Mouse (Mus musculus) mature B cell (primary cell): Measurements from ENCODE around the gene Bcor.

Source experiments
- in situ Hi-C: fragments of 300-500 bp; cut with MboI; formaldehyde crosslinking; loops from 2 replicates; pipeline ENCODE4 v1.14.3; 2019

Bcor gene

DNA sequence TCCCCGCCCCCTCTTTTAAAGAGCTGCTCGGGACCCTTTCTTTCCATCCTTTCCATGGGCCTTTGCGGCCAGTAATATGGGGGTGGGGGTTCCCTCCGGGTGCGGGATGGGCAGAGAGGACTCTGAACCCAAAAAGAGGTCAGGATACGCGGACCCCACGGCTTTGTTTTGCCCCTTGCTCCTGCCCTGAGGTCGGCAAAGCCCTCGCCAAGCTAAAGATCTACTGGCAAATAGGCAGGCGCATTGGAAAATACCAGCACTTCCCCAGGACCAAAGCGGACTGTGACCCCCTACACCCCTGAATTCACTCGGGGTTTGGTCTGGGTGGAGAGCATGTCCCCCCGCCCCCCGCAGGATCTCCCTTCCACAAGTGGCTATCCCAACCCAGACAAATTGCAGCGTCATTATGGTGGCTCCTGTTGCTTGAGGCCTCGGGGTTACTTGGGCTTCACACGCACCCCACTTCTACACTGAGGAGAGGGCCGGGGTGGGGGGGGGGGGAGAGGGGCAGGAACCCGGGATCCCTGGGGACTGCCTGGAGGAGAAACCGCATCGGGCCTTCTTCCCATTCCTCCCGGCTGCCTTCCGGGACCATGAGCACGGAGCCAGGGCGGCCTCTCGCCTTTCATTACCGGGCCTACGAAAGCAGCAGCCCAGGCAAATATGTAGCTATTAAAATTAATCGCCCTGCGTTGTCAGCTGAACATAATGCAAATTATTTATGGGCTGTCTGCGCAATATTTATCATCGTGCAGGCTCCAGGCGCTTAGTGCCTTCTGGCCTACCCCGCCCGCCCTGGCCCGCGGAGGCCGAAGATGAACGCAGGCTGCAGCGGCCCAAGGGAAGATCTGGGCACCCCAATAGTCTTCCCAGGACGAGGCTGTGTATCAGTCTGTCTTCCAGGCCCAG is 7.9 kb downstream of the Bcor start:
- in situ Hi-C loops: loop anchor here (10.0 kb wide), 1 partner anchor 147 kb away; no protein-coding TSS in a partner anchor

GRCm38 (mm10) chrX:12151269-12151995 is 8.7 kb downstream of the Bcor start:
- in situ Hi-C loops: loop anchor here (10.0 kb wide), 1 partner anchor 147 kb away; no protein-coding TSS in a partner anchor

- in situ Hi-C loops: loop anchor here (10.0 kb wide), 1 partner anchor 146 kb away; no protein-coding TSS in a partner anchor
These were observed 9.7 kb downstream of the Bcor start for GRCm38 (mm10) chrX:12150425-12150824.

- in situ Hi-C loops: no loop called here
These were observed 13.9 kb downstream of the Bcor start for GRCm38 (mm10) chrX:12146263-12146662.

DNA sequence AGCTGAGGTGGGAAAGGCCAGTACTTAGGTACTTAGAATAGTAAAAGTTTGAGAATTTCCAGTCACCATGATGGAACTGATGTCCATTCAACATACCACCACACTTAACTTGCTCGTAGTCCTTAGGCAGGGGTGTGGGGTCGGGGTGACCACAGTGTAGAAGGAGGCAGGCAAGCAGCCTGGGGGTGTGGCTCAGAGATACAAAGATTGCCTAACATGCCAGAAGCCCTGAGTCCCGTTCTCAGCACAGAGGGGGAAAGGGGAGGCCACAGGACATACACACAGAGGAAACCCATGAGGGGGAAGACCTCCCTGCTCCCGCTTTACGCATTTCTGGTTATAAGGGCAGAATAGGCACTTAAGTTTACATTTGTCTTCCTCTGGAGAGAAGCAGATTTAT is 17.3 kb downstream of the Bcor start:
- in situ Hi-C loops: no loop called here

DNA sequence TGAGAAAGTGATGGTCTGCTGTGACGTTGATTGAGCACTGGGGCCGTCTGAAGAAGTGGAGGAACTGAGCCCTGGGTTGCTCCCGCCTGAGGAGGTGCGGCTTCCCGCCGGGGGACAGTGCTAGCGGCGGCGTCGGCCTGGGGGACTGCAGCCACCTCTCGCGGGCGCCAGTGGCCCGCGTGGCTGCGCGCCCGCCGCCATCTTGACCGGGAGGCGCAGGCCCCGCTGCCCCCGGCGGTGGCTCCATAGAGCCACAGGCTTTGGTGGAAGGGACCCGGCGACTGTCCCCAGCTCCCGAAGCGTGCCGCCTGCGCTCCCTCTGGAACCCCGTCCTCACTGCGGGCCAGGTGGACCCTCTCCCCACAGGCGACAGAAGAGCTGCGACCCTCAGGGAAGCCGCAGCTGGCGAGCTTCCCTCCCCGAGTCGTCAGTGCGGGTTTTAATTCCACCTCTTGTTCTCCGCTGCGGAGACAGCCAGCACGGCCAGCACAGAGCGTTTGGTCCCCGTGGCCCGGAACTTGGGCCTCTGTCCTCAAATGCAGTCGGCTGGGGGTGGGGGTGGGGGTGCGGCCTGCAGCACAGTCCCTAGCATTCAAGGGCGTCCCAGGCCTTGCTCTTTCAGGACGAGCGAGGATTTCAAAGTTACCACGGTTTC is 19.9 kb downstream of the Bcor start:
- in situ Hi-C loops: no loop called here

- in situ Hi-C loops: no loop called here
These were observed 21.9 kb downstream of the Bcor start for GRCm38 (mm10) chrX:12138266-12138665.

DNA sequence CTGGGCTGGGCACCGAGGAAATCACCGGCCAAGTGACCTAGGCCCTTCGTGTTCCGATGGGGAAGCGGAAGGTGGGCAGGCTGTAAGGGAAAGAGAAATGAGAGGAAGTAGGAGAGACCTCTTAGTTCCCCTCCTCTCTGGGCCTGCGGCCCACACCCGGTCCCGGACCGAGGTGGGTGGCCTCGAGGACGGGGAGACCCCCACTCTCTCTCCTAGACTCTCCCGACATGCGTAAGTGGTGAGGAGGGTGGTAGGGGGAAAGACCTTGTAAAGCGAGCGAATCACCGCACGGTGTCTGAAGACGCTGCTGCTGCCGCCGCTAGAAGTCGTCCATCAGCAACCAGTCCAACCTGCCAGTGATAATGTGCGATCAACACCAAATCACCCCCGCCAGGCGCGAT is 23.0 kb downstream of the Bcor start:
- in situ Hi-C loops: no loop called here

- in situ Hi-C loops: no loop called here
These were observed 23.7 kb downstream of the Bcor start for GRCm38 (mm10) chrX:12136261-12137101.

- in situ Hi-C loops: no loop called here
These were observed 24.7 kb downstream of the Bcor start for GRCm38 (mm10) chrX:12135121-12136111.

DNA sequence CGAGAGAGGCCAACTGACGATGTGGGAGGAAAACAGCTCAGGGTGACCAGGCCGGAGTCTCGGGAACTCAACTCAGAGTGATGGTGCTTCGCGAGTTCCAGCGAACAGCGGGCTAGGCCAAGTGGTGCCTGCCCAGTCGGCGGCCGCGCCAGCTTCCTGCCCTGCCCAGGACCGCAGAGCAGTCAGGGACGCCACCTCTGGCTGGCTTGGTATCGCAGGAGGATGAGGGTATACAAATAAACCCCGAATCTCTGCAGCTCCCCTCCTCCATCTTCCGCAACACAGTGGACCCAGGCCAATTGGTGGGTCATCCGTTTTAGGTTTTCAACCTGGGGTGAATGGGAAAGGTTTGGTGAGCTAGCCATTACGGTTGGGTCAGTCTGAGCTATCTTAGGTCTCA is 25.6 kb downstream of the Bcor start:
- in situ Hi-C loops: loop anchor here (5.0 kb wide), 1 partner anchor 47 kb away; no protein-coding TSS in a partner anchor

DNA sequence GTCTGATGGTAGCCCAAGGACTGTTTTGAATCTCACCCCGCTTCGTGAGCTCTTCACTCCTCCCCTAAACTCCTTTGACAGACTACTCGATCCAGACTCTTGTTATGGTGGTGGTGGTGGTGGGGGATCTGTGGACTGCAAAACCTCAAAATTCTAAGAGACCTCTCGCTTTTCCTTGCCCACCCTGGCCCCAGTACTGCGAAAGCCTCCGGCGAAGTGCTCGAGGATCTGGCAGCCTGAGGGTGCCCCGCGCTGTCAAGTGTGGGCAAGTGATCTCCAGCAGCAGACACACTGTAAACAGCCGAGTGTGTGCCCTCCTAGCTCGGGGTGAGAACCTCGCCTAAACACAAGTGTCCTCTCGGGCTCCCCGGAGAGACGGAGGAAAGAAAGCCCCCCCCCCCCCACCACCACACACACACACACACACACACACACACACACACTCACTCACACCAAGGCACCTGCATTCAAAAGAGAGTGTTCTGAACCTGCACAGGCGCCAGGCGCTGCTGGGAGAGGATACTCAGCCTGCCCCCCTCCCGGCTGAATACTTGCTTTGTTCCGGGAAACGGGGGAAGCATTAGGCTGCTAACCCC is 26.2 kb downstream of the Bcor start:
- in situ Hi-C loops: loop anchor here (5.0 kb wide), 1 partner anchor 47 kb away; no protein-coding TSS in a partner anchor

DNA sequence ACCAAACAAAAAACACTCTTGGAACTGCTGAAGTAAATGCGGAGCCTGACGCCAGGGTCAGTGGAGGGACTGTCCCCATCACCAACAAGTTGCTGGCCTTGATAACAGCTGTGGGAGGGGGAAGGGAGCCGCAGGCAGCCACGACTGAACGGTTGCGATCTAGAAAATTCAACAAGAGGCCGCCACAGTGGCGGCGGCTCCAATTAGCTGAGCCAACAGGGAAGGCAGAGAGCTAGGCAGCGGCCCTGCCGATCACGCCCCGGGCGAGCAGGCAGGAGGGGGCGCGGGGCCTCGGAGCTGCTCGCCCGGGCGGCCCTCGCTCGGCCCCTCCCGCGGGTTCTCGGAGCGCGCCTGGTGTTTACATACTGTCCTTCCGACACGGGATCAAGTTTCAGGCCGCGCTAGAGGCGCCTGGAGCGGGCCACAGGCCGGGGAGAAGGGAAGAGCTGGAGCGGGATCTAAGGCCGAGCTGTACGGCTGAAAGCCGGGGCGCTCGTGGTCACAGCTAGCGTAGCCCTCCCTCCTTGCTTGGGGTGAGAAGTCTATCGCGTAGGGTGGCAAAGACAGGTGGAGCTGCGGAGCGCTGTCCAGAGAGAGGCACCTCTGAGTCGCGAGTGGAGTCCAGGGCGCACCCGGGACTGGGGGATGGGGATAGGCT is 26.8 kb downstream of the Bcor start:
- in situ Hi-C loops: loop anchor here (5.0 kb wide), 1 partner anchor 46 kb away; no protein-coding TSS in a partner anchor

DNA sequence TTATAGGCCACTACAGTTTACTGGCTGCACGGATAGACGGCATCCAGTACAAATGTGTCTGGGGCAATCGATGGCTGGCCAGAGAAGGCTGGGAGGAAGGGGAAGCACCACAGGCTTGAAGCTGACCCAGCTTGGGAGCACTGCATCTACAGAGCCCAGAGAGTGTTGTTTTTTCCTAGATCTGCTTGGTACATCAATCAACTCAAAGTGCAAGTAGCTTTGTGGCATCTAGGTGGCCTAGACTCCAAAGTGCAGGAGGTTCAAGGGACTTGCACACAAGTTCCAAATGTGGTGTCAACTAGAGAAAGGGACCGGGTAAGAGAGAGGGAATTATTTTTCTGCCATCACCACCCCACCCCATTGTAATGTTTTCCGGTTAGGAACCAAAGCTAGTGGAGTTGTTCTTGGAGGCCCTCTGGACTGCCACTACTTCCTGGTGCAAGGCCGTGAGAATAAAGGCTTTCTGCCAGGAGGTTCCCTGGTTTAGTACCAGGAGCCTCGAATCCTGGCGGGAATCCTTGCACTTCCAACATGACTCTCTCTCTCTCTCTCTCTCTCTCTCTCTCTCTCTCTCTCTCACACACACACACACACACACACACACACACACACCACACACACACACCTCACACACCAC is 27.5 kb downstream of the Bcor start:
- in situ Hi-C loops: loop anchor here (5.0 kb wide), 1 partner anchor 45 kb away; no protein-coding TSS in a partner anchor

- in situ Hi-C loops: loop anchor here (5.0 kb wide), 1 partner anchor 43 kb away; no protein-coding TSS in a partner anchor
These were observed 30.0 kb downstream of the Bcor start for GRCm38 (mm10) chrX:12129828-12130809.

DNA sequence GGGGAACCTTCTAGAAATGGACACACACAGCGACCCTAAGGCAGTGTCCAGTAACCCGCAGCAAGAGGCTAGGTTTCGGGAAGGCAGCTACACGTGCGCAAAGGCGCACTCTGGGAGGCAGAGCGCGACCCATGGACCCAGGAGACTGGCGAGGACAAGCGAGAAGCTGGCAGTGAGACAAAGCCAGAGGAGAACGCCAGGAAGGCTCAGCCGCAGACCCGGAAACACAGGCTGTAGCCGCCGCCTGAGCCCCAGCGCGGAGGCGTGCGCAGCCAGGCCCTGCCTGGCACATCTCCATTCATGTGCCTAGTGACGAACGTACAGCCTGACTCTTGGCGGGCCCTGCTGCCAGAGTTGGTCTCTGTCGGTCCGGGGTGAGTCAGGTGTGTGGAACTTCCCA is 30.9 kb downstream of the Bcor start:
- in situ Hi-C loops: no loop called here
